Mouse (Mus musculus) embryonic facial prominence, embryonic 12.5 days (tissue): ENCODE data around the gene Gm43191. TPM values are rescaled to one million over a fixed set of nuclear protein-coding genes. Genes with fewer than 3 reads are reported as not detected.

Experiments
- polyA plus RNA-seq: library from polyadenylated mRNA; unstranded; fragments of >200 nt; fragmentation: Nextera tagmentation; extraction: Ambion mirVana; gene quantifications from 2 replicates; pipeline ENCODE4 v1.2.1, GENCODE M21; 2016

The Gm43191 gene
- polyA plus RNA-seq, 1 experiment from 2014 or later, result not detected

Other genes with a start within 250 kb of the Gm43191 start
- gene Rtca, start 173.1 kb downstream of the Gm43191 start, polyA plus RNA-seq, result 91.1 and 91.8 TPM in 2 replicates
- gene Dbt, start 168.2 kb downstream of the Gm43191 start, polyA plus RNA-seq, result 15.1 and 15.6 TPM in 2 replicates
- gene Lrrc39, start 118.3 kb downstream of the Gm43191 start, polyA plus RNA-seq, result 0.69 and 0.74 TPM in 2 replicates
- 30.1 and 30.9 TPM in 2 replicates for gene Sass6, start 86.3 kb downstream of the Gm43191 start, polyA plus RNA-seq
- 37.1 and 39.4 TPM in 2 replicates for gene Trmt13, start 66.7 kb downstream of the Gm43191 start, polyA plus RNA-seq
- gene Mfsd14a, start 18.6 kb downstream of the Gm43191 start, polyA plus RNA-seq, result 83.7 and 89.3 TPM in 2 replicates
- 10.8 and 12.1 TPM in 2 replicates for gene Slc35a3, start 31.6 kb upstream of the Gm43191 start, polyA plus RNA-seq
- 17.2 and 19.3 TPM in 2 replicates for gene Agl, start 126.9 kb upstream of the Gm43191 start, polyA plus RNA-seq
- 11.1 and 11.7 TPM in 2 replicates for gene Frrs1, start 178.2 kb upstream of the Gm43191 start, polyA plus RNA-seq